Mouse (Mus musculus): ENCODE results near the gene Cux2.

DNA sequence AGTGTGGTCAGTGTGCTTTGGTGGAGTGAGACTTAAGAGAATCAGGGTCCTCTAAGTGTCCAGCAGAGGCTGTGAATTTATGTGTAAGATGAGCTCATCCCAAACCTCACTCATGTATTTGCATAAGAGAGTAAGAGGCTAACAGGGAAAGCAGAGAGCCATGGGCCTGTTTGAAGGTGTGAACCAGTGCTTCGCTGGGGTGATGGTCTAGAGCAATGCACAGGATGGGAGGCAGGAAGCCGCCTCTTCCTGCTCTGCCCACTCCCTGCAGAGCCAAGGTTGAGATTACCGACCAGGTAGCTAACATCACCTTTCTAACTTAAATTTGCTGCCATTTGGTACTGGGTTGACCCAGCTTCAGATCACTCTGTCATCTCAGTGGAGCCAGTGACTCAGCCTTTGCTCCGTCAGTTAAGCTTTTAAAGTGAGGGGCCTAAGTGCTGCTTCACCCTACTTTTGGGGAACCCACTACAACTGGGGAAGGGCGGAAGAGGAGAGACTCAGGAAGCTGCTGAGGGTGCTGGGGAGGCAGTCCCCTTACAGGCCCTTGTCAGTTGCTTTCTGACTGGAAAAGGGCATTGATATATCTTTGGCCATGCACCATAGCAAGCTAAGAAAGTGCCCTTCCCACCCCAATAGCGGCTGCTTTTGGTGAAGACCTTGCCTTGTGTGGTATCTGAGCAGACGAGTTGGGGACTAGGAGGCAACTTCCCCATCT, 237.2 kb downstream of the Cux2 start:
- TF ChIP-seq CTCF (IDR thresholded peaks at IDR 0.05; ENCODE audit: low read depth, low read length), result no peak
- TF ChIP-seq GATA2 (IDR thresholded peaks at IDR 0.05; ENCODE audit: borderline replicate concordance, low read depth, low read length), result no peak
- no peak for TF ChIP-seq GATA1 (IDR thresholded peaks at IDR 0.05; ENCODE audit: borderline replicate concordance, low read length)
- no peak for TF ChIP-seq TAL1 (conservative IDR thresholded peaks at IDR 0.05; ENCODE audit: low read depth, low read length)

All from G1E (cell line).